Mouse (Mus musculus) heart, embryonic 15.5 days (tissue): ENCODE data around the gene Napa. TPM values are rescaled to one million over a fixed set of nuclear protein-coding genes. Genes with fewer than 3 reads are reported as not detected.

Source experiments
- ATAC-seq: fragments of 200-750 bp; cut with Nextera tagmentation; replicated peaks from 2 replicates; pipeline ENCODE4 v1.8.0; 2017; ENCODE audit warnings: low read depth, moderate TSS enrichment; ENCODE audit not compliant: insufficient number of reproducible peaks, insufficient read depth, low FRiP score
- H3K27ac ChIP-seq: fragments of 300-500 bp; sonication (generic); 2 replicates; pipeline ENCODE4 v1.5.1; 2015; ENCODE audit warnings: mild to moderate bottlenecking, inconsistent platforms
- H3K27me3 ChIP-seq: fragments of 300-500 bp; sonication (generic); 2 replicates; pipeline ENCODE4 v1.6.1; 2015; ENCODE audit warnings: inconsistent platforms
- H3K36me3 ChIP-seq: fragments of 300-500 bp; sonication (generic); 2 replicates; pipeline ENCODE4 v1.6.1; 2015; ENCODE audit warnings: mild to moderate bottlenecking, inconsistent platforms
- H3K4me1 ChIP-seq: fragments of 300-500 bp; sonication (generic); replicated peaks from 2 replicates; pipeline ENCODE4 v1.6.1; 2015; ENCODE audit warnings: inconsistent platforms
- H3K4me2 ChIP-seq: fragments of 300-500 bp; sonication (generic); 2 replicates; pipeline ENCODE4 v1.6.1; 2015; ENCODE audit warnings: inconsistent platforms, mild to moderate bottlenecking, moderate library complexity
- H3K4me3 ChIP-seq: fragments of 300-500 bp; sonication (generic); 2 replicates; pipeline ENCODE4 v1.5.1; 2015; ENCODE audit warnings: mild to moderate bottlenecking, inconsistent platforms
- H3K9ac ChIP-seq: fragments of 300-500 bp; sonication (generic); 2 replicates; pipeline ENCODE4 v1.6.1; 2015; ENCODE audit warnings: mild to moderate bottlenecking, inconsistent platforms
- H3K9me3 ChIP-seq: fragments of 300-500 bp; sonication (generic); replicated peaks from 2 replicates; pipeline ENCODE4 v1.6.1; 2016; ENCODE audit warnings: inconsistent platforms
- WGBS: fragments of 180-500 bp; shearing (Covaris S2); methylation state at CpG from one replicate; pipeline ENCODE4 v1.1.7; 2015; ENCODE audit warnings: mixed read lengths; 5-methylcytosine and 5-hydroxymethylcytosine counted together
- polyA plus RNA-seq: library from polyadenylated mRNA; unstranded; fragments of >200 nt; fragmentation: Nextera tagmentation; extraction: Ambion mirVana; gene quantifications from 2 replicates; pipeline ENCODE4 v1.2.1, GENCODE M21; 2015

Napa gene
- polyA plus RNA-seq: 130 and 161 TPM in 2 replicates

GRCm38 (mm10) chr7:16098021-16099017 is at the start of gene Napa:
Gene Napa (plus strand): TSS chr7:16098458.
- ATAC-seq: peak; percentile 97
- H3K27ac ChIP-seq: peak within 1 kb of the TSS; percentile 83

DNA sequence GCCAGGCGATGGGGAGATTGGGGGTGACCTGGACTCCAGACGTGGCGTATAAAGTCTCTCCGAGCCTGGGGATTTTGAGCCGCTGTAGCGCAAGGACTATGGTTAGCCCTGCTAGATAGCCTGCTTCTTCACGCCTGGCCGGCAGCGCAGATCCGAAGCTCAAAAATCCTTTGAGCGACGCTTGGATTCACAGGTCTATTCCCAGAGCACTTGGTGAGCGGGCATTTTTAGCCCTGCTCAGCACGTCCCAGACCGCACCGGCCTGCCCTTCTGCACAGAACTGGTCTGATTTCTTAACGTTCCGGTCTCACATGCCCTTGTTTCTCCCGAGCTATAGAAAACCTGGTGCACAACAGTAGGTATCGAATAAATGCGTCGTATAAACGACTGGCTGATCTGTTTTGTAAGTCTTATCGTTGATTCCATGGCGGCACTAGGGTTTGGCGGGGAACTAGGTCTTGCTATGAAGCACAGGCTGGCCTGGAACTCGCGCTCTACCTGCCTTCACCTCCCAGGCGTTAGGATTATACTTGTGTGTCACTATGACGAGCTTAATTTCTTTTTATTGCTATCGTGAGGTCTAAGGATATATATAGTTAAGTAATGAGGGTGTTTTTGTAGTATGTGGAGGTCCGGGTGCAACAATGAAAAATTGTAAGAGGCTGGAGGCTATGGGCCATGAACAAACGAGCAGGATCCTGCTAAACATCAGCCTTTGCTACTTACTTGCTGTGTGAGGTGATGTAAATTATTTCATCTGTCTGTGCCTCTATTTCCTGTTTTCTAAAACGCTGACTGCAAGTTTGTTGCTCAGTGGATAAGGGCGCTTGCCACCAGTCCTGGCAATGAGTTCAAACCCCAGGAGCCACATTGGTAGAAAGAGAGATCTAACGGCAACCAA is 49.3 kb upstream of the Napa start:
- Histone ChIP-seq H3K9ac (peak overlapping the region; percentile 79), H3K36me3 (no peaks in the 10 kb centered on the region), H3K4me1 (peaks cover 53% of the 10 kb centered on the region), H3K4me2 (peak overlapping the region; percentile 95), H3K9me3 (no peaks in the 10 kb centered on the region), H3K27ac (peak overlapping the region; percentile 95), H3K27me3 (no peaks in the 10 kb centered on the region), H3K4me3 (peak overlapping the region; percentile 92)
- 7% methylated on average over 36 of the region's 36 CpGs for WGBS
- ATAC-seq: no peak

More at GRCm38 (mm10) chr7:16098021-16099017, at the start of gene Napa:
- Histone ChIP-seq H3K9me3 (no peaks in the 10 kb centered on the region), H3K27me3 (0 out of 2 replicates have a peak, but pooled peaks cover 4% of the 10 kb centered on the region), H3K4me2 (peak within 1 kb of the TSS; percentile 84), H3K4me1 (peaks cover 24% of the 10 kb centered on the region), H3K4me3 (peak within 1 kb of the TSS; percentile 69), H3K9ac (peak within 1 kb of the TSS; percentile 93), H3K36me3 (peaks cover 6% of the 10 kb centered on the region; the same call in 1 of the 2 replicates)
- under 1% methylated on average over 68 of the region's 68 CpGs for WGBS

- WGBS: 81% methylated on average over 7 of the region's 7 CpGs
- Histone ChIP-seq H3K9ac (peak overlapping the region; percentile 79; the same call in 1 of the 2 replicates), H3K27ac (peak overlapping the region; percentile 95), H3K4me3 (peak overlapping the region; percentile 92), H3K36me3 (no peaks in the 10 kb centered on the region), H3K4me1 (peaks cover 47% of the 10 kb centered on the region), H3K27me3 (no peaks in the 10 kb centered on the region), H3K4me2 (peak overlapping the region; percentile 95), H3K9me3 (no peaks in the 10 kb centered on the region)
- ATAC-seq: no peak
These were observed 48.7 kb upstream of the Napa start for GRCm38 (mm10) chr7:16049576-16049915.

GRCm38 (mm10) chr7:16050600-16050999 is 47.7 kb upstream of the Napa start:
- Histone ChIP-seq H3K36me3 (no peaks in the 10 kb centered on the region), H3K4me2 (no peak overlapping the region), H3K27me3 (no peaks in the 10 kb centered on the region), H3K27ac (no peak overlapping the region), H3K4me1 (peaks cover 36% of the 10 kb centered on the region), H3K4me3 (no peak overlapping the region), H3K9ac (no peak overlapping the region), H3K9me3 (no peaks in the 10 kb centered on the region)
- WGBS: 93% methylated on average over 3 of the region's 3 CpGs
- ATAC-seq: no peak

DNA sequence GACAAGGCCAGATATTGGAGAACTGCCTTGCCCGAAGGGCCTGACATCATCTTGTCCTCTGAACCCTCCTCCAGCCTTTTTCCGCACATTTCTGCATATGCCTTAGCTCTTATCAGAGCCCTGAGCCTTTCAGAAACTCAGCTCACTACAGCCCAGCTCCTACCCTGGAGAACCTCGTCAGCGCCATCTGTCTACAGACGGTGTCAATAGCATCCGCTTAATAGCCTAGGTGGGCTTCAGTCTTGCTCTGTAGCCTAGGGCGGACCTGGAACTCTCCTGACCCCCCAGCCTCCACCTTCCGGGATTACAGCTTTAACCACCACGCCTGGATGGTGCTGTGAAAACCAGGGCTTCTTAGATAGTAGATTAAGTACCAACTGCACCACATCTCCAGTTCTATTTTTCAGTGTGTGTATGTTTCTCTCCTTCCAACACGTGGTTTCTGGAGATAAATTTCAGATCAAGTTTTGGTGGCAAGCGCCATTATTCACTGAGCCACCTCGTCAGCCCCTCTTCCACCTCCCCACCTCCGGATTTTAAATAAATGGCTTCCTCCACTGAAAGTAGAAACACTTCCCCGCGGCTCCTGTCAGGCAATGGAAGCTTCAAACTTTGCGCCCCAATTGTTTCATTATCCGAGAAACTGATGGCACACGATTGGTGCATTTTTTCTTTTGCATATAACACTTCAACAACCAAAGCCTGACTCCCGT is 46.2 kb upstream of the Napa start:
- H3K27me3 ChIP-seq: no peaks in the 10 kb centered on the region
- peak overlapping the region; percentile 63 for H3K4me3 ChIP-seq
- H3K4me2 ChIP-seq: peak overlapping the region; percentile 84
- peak overlapping the region; percentile 65 for H3K9ac ChIP-seq
- H3K4me1 ChIP-seq: peaks cover 27% of the 10 kb centered on the region
- H3K36me3 ChIP-seq: no peaks in the 10 kb centered on the region
- ATAC-seq: peak; percentile 8; the same call in 1 of the 2 replicates
- H3K9me3 ChIP-seq: no peaks in the 10 kb centered on the region
- peak overlapping the region; percentile 87 for H3K27ac ChIP-seq
- WGBS: 3% methylated on average over 19 of the region's 19 CpGs

GRCm38 (mm10) chr7:16052684-16053083 is 45.6 kb upstream of the Napa start:
- H3K4me1 ChIP-seq: peaks cover 27% of the 10 kb centered on the region
- peak; percentile 81 for ATAC-seq
- no peaks in the 10 kb centered on the region for H3K9me3 ChIP-seq
- no peaks in the 10 kb centered on the region for H3K36me3 ChIP-seq
- peak overlapping the region; percentile 65 for H3K9ac ChIP-seq
- peak overlapping the region; percentile 84 for H3K4me2 ChIP-seq
- under 1% methylated on average over 24 of the region's 24 CpGs for WGBS
- no peaks in the 10 kb centered on the region for H3K27me3 ChIP-seq
- peak overlapping the region; percentile 87 for H3K27ac ChIP-seq
- H3K4me3 ChIP-seq: peak overlapping the region; percentile 63

DNA sequence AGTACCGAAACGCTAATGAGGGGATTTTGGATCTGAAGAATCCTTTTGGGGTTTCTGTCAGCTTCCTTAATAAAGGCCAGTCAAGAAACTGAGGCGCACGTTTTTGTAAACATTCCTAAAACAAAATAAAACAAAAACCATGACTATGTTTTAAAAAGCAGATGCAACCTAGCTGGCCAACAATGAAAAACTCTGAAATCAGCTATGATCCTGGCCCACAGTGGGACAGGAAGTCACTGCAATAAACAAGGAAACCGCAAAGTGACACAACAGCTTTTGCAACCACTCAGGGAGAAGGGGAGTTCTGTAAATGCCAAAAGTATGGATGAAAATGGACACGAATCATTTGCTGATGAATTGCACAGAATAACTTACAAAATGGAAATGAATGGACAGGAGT is 45.2 kb upstream of the Napa start:
- peaks cover 27% of the 10 kb centered on the region for H3K4me1 ChIP-seq
- no peaks in the 10 kb centered on the region for H3K9me3 ChIP-seq
- H3K9ac ChIP-seq: no peak overlapping the region
- H3K27me3 ChIP-seq: no peaks in the 10 kb centered on the region
- no peak for ATAC-seq
- peak overlapping the region; percentile 87 for H3K27ac ChIP-seq
- H3K36me3 ChIP-seq: no peaks in the 10 kb centered on the region
- 13% methylated on average over 6 of the region's 6 CpGs for WGBS
- peak overlapping the region; percentile 84 for H3K4me2 ChIP-seq
- H3K4me3 ChIP-seq: peak overlapping the region; percentile 63

DNA sequence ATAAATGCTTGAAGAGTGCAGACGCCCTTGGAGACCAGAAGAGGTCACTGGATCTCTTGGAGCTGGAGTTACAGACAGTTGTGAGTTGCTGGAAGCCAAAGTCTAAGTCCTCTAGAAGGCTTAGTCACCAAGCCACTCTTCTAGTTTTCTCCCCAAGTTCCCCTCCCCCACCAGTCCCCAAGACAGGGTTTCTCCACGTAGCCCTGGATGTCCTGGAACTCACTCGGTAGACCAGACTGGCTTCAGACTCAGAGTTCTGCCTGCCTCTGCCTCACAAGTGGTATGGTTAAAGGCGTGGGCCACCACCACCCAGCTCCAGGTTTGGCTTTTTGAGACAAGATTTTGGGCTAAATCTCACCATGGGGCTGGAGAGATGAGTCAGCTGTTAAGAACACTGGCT is 43.3 kb upstream of the Napa start:
- no peak overlapping the region for H3K27ac ChIP-seq
- ATAC-seq: no peak
- no peaks in the 10 kb centered on the region for H3K36me3 ChIP-seq
- no peaks in the 10 kb centered on the region for H3K9me3 ChIP-seq
- 56% methylated on average over 4 of the region's 4 CpGs for WGBS
- peaks cover 4% of the 10 kb centered on the region; the same call in 1 of the 2 replicates for H3K27me3 ChIP-seq
- H3K4me2 ChIP-seq: no peak overlapping the region
- no peak overlapping the region for H3K9ac ChIP-seq
- peaks cover 16% of the 10 kb centered on the region for H3K4me1 ChIP-seq
- no peak overlapping the region for H3K4me3 ChIP-seq

DNA sequence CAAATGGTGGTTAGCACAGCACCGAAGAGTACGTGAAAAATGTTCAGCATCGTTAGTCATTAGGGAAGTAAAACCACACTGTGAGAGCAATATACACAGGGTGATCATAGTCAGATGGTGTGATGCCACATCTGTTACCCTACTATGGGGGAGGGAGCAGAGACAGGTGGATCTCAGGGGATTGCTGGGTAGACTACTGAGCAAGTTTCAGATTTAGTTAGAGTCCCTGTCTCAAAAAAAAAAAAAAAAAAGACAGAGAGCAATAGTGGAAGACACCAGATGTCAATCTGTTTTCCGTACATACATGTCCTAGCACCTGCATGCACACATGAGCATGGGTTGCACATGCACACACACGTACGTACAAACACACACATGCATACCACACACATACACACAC is 42.6 kb upstream of the Napa start:
- Histone ChIP-seq H3K4me2 (no peak overlapping the region), H3K9me3 (no peaks in the 10 kb centered on the region), H3K4me1 (peaks cover 13% of the 10 kb centered on the region), H3K4me3 (no peak overlapping the region), H3K27me3 (peaks cover 10% of the 10 kb centered on the region; the same call in 1 of the 2 replicates), H3K27ac (no peak overlapping the region), H3K9ac (no peak overlapping the region), H3K36me3 (no peaks in the 10 kb centered on the region)
- no peak for ATAC-seq
- WGBS: 74% methylated on average over 6 of the region's 6 CpGs

- 19% methylated on average over 5 of the region's 5 CpGs for WGBS
- Histone ChIP-seq H3K4me2 (no peak overlapping the region), H3K27me3 (peaks cover 19% of the 10 kb centered on the region), H3K4me3 (no peak overlapping the region), H3K9ac (no peak overlapping the region), H3K4me1 (peaks cover 14% of the 10 kb centered on the region), H3K27ac (no peak overlapping the region), H3K9me3 (no peaks in the 10 kb centered on the region; the same call in 1 of the 2 replicates), H3K36me3 (no peaks in the 10 kb centered on the region)
- no peak for ATAC-seq
These were observed 41.7 kb upstream of the Napa start for GRCm38 (mm10) chr7:16056459-16057135.
